Mouse (Mus musculus) liver, adult (tissue): ENCODE results near the gene Acvr2b.

Experiments
- GATA4 ChIP-seq: IDR thresholded peaks from 2 replicates; pipeline ENCODE4 v1.6.1; 2014; ENCODE audit warnings: mild to moderate bottlenecking, low read length; ENCODE audit not compliant: insufficient replicate concordance

Acvr2b gene

DNA sequence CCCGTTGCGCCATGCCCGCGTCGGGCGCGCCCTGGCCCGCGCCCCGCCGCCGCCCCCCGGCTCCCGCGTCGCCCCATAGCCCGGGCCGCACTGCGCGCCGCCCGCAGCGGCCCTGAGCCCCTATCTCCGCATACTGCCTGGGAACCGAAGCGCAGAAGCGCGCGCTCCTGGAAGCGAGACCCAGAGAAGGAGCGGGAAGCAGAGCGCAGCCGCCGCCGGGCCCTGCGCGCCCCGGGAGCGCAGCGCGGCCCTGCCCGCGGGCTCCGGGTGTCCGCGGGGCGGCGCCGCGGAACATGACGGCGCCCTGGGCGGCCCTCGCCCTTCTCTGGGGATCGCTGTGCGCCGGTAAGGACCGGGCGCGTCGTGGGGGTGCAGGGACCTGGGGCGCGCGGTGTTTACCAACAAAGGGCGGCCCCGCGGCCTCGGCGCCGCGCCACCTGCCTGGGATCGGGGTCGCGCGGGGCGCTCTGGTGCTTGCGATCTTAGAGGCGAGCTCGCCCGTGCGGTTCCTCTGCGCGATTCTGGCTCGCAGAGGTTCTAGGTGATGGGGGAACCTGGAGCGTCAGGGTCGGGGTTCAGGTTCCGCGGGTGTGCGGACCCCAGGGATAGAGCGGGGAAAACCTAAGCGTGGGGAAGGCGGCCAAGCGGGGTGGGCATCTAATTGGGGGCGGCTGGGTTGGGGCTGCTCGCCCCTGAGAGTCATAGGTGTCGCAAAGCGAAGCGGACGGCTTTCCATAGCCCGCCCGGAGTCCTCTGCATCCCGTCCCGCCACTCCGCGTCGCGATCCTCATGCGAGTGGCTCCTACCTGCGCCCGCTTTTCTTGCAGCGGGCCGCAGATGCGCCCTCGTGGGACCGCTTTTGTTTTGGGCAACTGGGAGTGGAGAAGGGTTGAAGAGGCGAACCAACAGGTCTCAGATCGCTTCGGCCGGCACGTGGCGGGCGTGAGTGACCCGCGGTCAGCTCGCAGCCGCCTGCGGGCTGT, 626 bp downstream of the Acvr2b start:
- no peak for TF ChIP-seq GATA4

DNA sequence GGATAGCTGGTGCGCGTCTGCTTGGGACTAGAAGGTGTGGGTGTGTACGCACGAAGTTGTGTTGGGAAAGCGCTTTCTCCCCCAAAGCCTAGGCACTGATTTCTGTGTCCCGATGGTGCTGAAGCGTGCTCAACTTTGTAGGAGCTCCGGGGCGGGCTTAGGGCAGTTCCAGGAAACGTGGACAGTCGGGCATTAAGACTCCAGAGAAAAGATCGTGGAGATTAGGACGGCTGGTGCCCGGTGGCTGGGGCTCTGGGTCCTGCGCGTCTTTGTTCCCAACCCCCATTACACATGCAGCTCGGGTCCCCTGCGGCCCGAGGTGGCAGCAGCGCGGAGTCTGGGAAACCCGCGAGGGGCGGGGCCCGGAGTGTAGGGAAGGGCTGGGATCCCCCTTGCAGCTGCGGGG, 1.3 kb downstream of the Acvr2b start:
- no peak for TF ChIP-seq GATA4

DNA sequence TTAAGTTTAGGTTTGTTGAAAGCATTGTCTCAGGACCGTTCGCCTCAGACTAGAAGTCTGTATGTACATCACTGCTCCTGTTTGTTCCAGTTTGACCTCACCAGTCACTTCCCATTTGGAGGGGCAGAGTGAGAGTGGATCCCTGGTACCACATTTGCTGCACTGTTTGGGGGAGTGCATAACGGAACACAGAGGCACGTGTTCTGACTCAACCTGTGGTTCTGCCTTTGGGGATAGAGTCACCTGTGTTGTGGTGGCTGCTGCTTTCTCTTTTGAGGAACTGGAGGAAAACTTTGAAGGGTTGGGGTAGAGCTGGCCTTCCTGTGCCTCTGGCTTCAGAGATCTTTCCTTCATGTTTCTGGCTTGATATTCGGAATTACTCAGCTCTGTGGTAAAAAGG, 2.2 kb downstream of the Acvr2b start:
- no peak for TF ChIP-seq GATA4

DNA sequence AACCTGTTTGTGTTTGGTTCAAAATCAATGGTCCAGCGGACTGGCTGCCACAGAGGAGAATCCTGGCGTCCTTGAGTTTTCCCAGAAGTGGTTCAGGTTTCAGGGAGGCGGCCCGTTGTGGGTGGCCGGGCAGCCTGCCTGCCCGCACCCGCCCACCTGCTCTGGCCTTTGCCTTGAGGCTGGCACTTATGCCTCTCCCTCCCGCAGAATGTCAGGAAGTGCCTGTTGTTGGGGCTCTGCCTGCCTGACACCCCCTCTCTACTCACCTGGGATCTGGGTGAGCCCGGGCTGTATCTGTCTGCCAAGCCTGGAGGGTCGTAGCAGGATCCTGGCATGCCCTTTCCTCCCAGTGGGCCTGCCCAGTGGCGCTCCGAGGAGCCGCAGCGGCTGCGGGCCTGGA, 6.0 kb downstream of the Acvr2b start:
- TF ChIP-seq GATA4 = no peak

DNA sequence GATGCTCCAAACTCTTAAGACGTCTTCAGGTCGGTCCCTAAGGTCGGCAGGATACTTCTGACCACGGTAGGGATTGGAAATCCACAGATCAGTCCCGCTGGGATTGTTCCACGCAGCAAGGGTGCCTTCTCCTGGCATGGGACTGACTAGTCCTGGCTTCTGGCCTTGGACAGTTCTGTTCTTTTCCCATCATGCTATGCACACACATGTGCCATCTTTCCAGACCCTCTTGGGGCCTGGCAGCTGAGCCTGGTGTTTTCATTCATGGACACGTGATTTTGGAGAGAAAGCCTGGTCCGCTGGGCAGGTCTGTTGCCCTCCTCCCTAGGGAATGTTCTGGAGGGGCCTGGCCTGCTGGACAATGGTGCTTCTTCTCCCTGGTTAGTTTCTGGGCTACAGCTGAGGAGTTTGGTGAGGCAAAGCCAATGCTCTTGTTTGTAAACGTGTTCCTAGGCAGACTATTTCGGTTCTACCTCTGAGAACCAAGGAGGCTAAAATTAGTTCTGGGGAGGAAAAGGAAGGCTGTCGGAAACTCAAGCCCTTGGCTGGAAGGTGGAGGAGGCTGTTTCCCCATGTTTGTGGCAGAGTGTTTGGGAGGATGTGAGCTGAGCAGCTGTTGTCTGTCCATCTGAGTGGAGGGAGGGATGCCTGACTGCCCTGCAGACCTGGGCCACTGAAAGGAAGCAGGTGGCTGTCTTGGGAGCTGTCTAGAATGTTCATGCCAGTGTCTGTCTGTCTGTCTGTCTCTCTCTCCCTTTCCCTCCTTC, 7.2 kb downstream of the Acvr2b start:
- TF ChIP-seq GATA4 = no peak

DNA sequence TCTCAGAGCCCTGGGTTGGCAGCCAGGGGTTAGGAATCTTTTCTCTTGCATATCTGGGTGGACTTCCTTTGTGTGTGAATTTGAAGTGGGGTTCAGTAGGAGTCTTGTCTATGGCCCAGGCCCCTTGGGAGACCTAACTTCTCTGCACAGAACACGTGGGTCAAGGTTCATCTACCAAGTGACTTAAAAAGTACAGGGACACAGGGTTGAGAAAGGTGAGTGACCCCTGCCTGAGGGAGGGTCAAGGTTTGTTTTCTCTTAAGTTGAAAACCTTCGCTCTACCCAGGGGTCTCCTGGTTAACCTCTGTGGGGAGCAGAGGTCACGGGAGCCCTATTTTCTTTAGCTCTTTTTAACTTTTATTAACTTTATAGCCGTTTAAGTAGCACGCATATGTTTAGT, 7.9 kb downstream of the Acvr2b start:
- no peak for TF ChIP-seq GATA4

DNA sequence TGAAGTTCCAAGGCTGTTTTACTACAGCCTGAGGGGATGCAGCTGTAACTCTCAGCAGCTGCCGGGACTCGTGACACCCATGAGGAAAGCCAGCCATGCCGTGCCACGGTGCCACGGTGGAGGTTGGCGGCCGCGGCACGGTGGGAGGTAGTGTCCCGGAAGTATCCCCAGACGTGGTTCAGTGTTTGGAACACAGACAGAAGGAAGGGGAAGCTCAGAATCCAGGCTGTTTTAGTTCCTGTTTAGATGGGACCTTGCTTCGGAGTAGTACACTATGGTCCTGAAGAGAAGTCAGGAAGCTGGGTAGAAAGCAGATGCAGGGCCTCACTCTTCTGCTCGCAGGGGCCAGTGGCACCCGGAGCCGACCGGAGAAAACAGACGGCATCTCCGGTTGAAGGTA, 16.1 kb downstream of the Acvr2b start:
- no peak for TF ChIP-seq GATA4

DNA sequence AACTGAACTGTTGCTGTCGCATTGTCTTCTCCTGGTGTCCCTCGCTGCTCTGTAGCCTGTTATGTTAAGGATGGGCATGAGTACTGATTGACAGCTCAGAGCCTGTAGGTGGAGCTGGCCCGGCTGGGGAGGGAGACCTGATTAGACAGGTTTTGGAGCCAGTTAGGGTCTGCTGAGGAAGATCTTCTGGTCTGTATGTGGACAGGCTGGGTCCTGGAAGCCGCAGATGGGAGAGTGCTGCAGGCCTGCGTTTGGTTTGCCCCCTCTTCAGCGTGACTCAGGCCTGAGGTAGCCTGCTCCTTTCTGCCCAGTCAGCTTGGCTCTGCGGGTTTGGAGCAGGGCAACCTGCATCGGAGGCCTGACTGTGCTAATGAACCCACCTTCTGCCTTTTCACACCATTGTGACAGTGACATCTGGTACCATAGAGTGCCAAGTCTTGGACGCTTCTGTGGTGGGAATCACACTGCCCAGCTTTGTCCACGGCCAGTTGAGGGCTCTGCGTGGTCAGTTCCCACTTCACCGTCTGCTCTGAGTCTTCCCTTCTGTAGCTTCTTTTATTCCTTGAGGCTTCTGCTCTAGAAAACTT, 18.0 kb downstream of the Acvr2b start:
- no peak for TF ChIP-seq GATA4

DNA sequence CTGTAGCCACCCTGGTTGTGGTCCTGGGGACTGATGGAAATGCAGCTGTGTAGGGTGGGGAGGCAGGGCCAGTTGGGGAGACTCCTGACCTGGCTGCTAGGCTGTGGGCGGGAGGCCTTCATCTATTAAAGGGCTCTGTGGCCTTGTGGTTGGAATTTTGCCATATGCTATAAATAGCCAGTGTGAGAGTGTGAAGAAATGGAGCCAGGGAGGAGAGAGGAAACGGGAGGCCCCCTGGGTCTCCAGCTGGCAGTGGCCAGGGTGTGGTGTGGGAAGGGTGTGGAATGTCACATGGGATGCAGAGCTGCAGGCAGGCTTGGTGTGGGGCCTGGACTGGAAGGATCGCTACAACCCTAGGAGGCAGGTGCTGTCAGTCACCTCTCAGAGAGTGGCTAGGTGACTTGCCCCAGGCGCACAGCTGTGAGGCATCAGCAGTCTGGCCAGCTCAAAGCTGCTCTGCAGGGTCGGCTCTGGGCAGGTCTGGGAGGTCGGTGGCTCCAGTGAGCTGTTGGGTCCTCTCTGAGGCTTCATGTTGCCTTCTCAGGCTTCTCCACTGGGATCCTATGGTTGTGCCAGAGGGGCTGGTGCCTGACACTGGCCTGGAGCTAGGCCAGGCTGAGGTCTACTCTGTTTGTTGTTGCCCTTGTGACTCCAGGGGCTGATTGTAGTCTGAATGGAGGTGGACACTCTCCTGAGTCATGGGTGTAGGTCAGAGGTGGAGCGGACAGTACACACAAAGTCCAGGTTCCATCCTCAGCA, 23.5 kb downstream of the Acvr2b start:
- TF ChIP-seq GATA4 = no peak

DNA sequence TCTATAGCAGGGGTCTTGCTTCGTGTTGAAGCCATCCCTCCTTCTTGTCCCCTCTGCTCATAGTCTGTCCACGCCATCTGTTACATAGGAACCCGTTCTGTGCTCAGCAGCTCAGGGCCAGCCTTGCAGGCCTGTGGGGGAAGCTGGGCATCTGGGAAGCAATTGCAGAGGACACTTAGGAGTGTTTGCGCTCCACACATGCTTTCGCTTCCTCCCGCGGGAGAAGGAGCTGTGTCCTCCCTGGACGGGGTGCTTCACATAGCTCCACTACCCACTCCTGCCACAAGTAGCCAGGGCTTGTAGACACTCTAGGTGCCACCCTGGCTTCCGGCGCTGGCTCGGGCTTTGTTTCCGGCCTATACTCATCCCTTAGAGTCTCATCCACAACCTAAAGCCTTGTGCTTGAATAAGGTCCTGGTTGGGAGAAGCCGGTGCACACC, 24.1 kb downstream of the Acvr2b start:
- no peak for TF ChIP-seq GATA4

DNA sequence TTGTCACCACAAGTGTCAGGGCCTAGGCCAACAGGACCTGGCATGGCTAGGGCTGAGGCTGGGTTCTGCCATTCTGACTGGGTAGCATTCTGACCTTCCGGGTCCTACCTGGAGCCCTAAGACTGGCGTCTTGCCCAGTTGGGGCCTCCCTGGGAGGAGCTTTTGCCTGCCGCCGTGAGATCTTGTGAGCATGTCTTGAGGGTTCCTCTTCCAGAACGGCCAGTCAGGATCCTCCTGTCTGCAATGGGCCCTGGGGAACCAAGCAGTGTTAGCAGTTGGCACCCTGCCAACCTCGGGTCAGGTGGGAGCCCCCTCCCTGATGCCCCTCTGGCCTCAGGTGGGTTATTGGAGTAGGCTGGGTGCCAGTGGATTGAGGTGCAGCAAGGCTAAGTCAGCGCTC, 24.6 kb downstream of the Acvr2b start:
- no peak for TF ChIP-seq GATA4

DNA sequence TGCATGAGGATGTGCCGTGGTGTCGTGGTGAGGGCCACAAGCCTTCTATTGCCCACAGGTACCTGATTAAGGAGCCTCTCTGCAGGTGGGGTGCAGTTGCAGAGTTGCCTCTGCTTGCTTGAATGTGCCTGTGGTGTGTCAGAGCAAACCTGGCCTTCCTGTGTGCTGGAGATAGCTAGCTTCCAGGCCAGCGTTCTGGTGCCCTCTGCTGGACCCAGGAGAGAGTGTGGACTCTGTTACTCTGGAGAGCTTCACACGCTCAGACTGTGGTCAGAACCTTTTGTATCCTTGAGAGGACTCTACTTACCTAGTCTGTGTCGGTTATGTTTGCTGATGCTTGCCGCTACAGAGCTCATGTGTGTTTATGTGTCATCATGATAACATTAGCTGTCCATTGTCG, 28.4 kb downstream of the Acvr2b start:
- TF ChIP-seq GATA4 = no peak

DNA sequence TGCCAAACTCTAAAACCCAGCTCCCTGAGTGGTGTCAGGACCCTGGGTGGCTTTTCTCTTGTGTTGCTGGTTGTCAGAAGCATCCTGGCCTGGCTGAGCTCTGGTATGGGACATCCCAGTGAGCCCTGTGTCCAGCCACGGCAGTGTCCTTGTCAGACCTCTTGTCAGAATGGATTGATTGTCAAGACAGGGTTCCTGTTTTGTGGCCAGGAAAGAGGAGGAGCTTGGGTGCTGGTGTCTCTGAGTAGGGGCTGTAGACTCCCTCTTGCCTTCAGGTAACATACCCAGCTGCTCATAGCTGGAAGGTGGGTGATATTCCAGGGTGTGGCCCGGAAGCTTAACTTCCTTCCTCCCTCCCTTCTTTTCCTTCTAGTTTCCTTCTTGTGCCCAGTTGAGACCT, 33.9 kb downstream of the Acvr2b start:
- no peak for TF ChIP-seq GATA4

DNA sequence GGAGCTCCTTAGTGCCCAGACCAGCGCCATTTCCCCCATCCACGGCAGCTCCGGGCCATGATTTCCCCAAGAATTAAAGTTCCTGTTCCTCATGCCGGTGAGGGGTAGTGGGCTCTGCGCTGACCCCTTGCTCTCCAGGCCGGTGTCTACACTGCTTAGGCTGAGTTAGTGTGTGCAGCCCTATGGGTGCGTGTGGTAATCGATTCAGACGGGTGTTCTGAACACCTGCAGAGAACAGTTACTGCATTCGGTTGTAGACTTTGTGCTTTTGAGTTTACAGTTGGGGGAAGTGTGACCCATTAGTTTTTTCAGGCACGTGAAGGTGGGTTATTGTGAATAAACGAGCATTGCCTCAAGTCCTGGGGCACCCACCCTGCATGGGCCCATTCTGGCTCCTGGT, 36.1 kb downstream of the Acvr2b start:
- no peak for TF ChIP-seq GATA4

DNA sequence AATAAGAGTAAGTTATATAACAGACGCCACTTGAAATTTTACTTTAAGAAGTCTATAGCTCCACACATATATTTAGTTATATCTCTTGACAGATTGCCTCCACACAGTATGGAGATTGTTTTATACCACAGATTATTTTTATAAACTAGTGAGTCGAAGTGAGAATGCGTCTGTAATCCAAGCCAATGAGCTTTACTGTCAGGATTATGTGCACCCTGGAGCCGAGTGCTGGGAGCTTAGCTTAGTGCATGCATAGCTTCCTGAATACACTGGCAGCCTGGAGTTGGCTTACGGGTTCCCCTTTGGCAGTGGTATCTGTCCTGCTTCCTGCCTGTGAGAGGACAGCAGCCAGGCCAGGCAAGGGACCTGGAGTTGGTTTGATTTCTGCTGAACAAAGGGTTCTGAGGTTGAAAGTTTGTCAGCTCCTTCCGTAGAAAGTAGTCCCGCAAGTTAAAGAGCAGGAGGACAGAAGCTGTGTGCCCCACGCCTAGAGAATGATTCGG, 36.6 kb downstream of the Acvr2b start:
- TF ChIP-seq GATA4 = peak; percentile 14; the same call in 1 of the 2 replicates
